ENCODE assay signal across 20 mouse cellular contexts in genomic region chr10:68396083-68396482, GRCm38 (mm10).
A peak's percentile ranks its signal among the peaks of the same experiment; 100 is the strongest.
DNase-seq lines count a peak whose midpoint lies in the region; ATAC-seq and TF ChIP-seq lines count a peak whose summit lies in the region.
"Had no signal": no experiment of that assay in that cellular context is flagged by ENCODE, and none has a peak within 500 bp of the region (broad histone marks: within the 10 kb centered on the region; RNA-seq: fewer than 3 reads in every experiment).

No protein-coding gene starts in this region.

- H3K27me3 ChIP-seq in forebrain, embryonic 16.5 days (replicated peaks; ENCODE audit: control insufficient read depth, insufficient read depth, low read length) = no peaks in the 10 kb centered on the region
- no peaks in the 10 kb centered on the region for H3K27me3 ChIP-seq in forebrain, embryonic 12.5 days
- no peaks in the 10 kb centered on the region for H3K27me3 ChIP-seq in midbrain, embryonic 15.5 days (replicated peaks)
- H3K27me3 ChIP-seq in midbrain, embryonic 13.5 days = no peaks in the 10 kb centered on the region
- no peaks in the 10 kb centered on the region for H3K27me3 ChIP-seq in midbrain, postnatal 0 days (ENCODE audit: insufficient read depth, low read length)
- H3K27me3 ChIP-seq: embryonic facial prominence, embryonic 12.5 days; limb, embryonic 13.5 days had no signal

- TF ChIP-seq CTCF in midbrain, postnatal 0 days (IDR thresholded peaks at IDR 0.05) = no peak

- H3K4me2 ChIP-seq in forebrain, embryonic 16.5 days (ENCODE audit: low read length) = no peak overlapping the region
- no peak overlapping the region for H3K4me2 ChIP-seq in forebrain, embryonic 12.5 days
- H3K4me2 ChIP-seq in midbrain, embryonic 15.5 days = no peak overlapping the region
- H3K4me2 ChIP-seq in midbrain, embryonic 13.5 days (replicated peaks) = no peak overlapping the region
- no peak overlapping the region for H3K4me2 ChIP-seq in midbrain, postnatal 0 days (ENCODE audit: low read depth, low read length, poor library complexity, severe bottlenecking)
- H3K4me2 ChIP-seq: embryonic facial prominence, embryonic 12.5 days; limb, embryonic 13.5 days had no signal

- ATAC-seq in forebrain, embryonic 16.5 days = no peak
- ATAC-seq in forebrain, embryonic 12.5 days (ENCODE audit: low FRiP score) = no peak
- peak; percentile 39; the same call in 1 of the 2 replicates for ATAC-seq in midbrain, embryonic 15.5 days (replicated peaks)
- ATAC-seq in midbrain, embryonic 13.5 days = no peak
- ATAC-seq in midbrain, postnatal 0 days (ENCODE audit: low FRiP score) = no peak
- ATAC-seq: activated CD4-positive, CD25-positive, alpha-beta regulatory T cell, adult 4 months; intestine, embryonic 16.5 days; liver, postnatal 0 days had no signal

- H3K9ac ChIP-seq in forebrain, embryonic 16.5 days (replicated peaks; ENCODE audit: low read depth, low read length) = no peak overlapping the region
- H3K9ac ChIP-seq in forebrain, embryonic 12.5 days = no peak overlapping the region
- no peak overlapping the region for H3K9ac ChIP-seq in midbrain, embryonic 15.5 days
- H3K9ac ChIP-seq in midbrain, embryonic 13.5 days (replicated peaks) = no peak overlapping the region
- H3K9ac ChIP-seq in midbrain, postnatal 0 days (replicated peaks; ENCODE audit: low read length, poor library complexity, severe bottlenecking) = no peak overlapping the region
- H3K9ac ChIP-seq: embryonic facial prominence, embryonic 12.5 days; limb, embryonic 13.5 days; liver, postnatal 0 days had no signal

- H3K4me1 ChIP-seq in forebrain, embryonic 16.5 days (replicated peaks; ENCODE audit: control insufficient read depth, insufficient read depth, low read length) = peaks cover 3% of the 10 kb centered on the region
- peaks cover 3% of the 10 kb centered on the region; the same call in 1 of the 2 replicates for H3K4me1 ChIP-seq in forebrain, embryonic 12.5 days
- peaks cover 8% of the 10 kb centered on the region; the same call in 1 of the 2 replicates for H3K4me1 ChIP-seq in midbrain, embryonic 15.5 days
- H3K4me1 ChIP-seq in midbrain, embryonic 13.5 days (replicated peaks) = no peaks in the 10 kb centered on the region; the same call in 1 of the 2 replicates
- no peaks in the 10 kb centered on the region; the same call in 1 of the 2 replicates for H3K4me1 ChIP-seq in midbrain, postnatal 0 days (ENCODE audit: insufficient read depth, low read length)
- H3K4me1 ChIP-seq: heart, embryonic 10.5 days had no signal

- H3K36me3 ChIP-seq in forebrain, embryonic 16.5 days (ENCODE audit: control insufficient read depth, insufficient read depth) = no peaks in the 10 kb centered on the region
- H3K36me3 ChIP-seq in forebrain, embryonic 12.5 days (replicated peaks) = no peaks in the 10 kb centered on the region
- H3K36me3 ChIP-seq in midbrain, embryonic 15.5 days (replicated peaks) = no peaks in the 10 kb centered on the region
- H3K36me3 ChIP-seq in midbrain, embryonic 13.5 days = no peaks in the 10 kb centered on the region
- no peaks in the 10 kb centered on the region for H3K36me3 ChIP-seq in midbrain, postnatal 0 days (ENCODE audit: insufficient read depth, low read length)
- H3K36me3 ChIP-seq: embryonic facial prominence, embryonic 12.5 days; heart, embryonic 10.5 days; limb, embryonic 13.5 days had no signal

- DNase-seq in layer of hippocampus, postnatal 36 days = peak; percentile 6 to 7
- no peak for DNase-seq in layer of hippocampus, postnatal 25 days (ENCODE audit: extremely low spot score in 1 of 2, low spot score in 1 of 2)
- DNase-seq in midbrain, postnatal 0 days (ENCODE audit: low spot score) = peak; percentile 60
- DNase-seq in cerebellum, postnatal 25 days = no peak
- DNase-seq: adrenal gland, postnatal 25 days; cerebellum, postnatal 14 days; gastrocnemius, postnatal 25 days; heart, postnatal 4 days; kidney, postnatal 14 days; liver, postnatal 0 days; thymus, postnatal 36 days had no signal

- H3K4me3 ChIP-seq in forebrain, embryonic 16.5 days (replicated peaks; ENCODE audit: low read length) = no peak overlapping the region
- no peak overlapping the region for H3K4me3 ChIP-seq in forebrain, embryonic 12.5 days (replicated peaks)
- H3K4me3 ChIP-seq in midbrain, embryonic 15.5 days = no peak overlapping the region
- no peak overlapping the region for H3K4me3 ChIP-seq in midbrain, embryonic 13.5 days (replicated peaks)
- H3K4me3 ChIP-seq in midbrain, postnatal 0 days (ENCODE audit: low read depth, low read length) = no peak overlapping the region
- H3K4me3 ChIP-seq: embryonic facial prominence, embryonic 12.5 days; heart, embryonic 10.5 days; limb, embryonic 13.5 days had no signal

- H3K9me3 ChIP-seq in forebrain, embryonic 16.5 days (ENCODE audit: control insufficient read depth, low read length) = 0 out of 2 replicates have a peak, but pooled peaks cover 3% of the 10 kb centered on the region
- peaks cover 4% of the 10 kb centered on the region; the same call in 1 of the 2 replicates for H3K9me3 ChIP-seq in forebrain, embryonic 12.5 days
- H3K9me3 ChIP-seq in midbrain, embryonic 15.5 days = no peaks in the 10 kb centered on the region
- H3K9me3 ChIP-seq in midbrain, embryonic 13.5 days = 0 out of 2 replicates have a peak, but pooled peaks cover 2% of the 10 kb centered on the region
- H3K9me3 ChIP-seq in midbrain, postnatal 0 days (ENCODE audit: low read length) = no peaks in the 10 kb centered on the region
- H3K9me3 ChIP-seq: embryonic facial prominence, embryonic 12.5 days; heart, embryonic 10.5 days had no signal

- WGBS in forebrain, embryonic 16.5 days = 20% methylated on average over 2 of the region's 2 CpGs
- 52% methylated on average over 2 of the region's 2 CpGs for WGBS in forebrain, embryonic 12.5 days
- WGBS in midbrain, embryonic 15.5 days = 38% methylated on average over 2 of the region's 2 CpGs
- 52% methylated on average over 2 of the region's 2 CpGs for WGBS in midbrain, embryonic 13.5 days
- 28% methylated on average over 2 of the region's 2 CpGs for WGBS in midbrain, postnatal 0 days

- 0 out of 2 replicates have a peak overlapping the region, but pooled peaks have one; percentile 23 for H3K27ac ChIP-seq in forebrain, embryonic 16.5 days (ENCODE audit: low read length)
- no peak overlapping the region for H3K27ac ChIP-seq in forebrain, embryonic 12.5 days
- 0 out of 2 replicates have a peak overlapping the region, but pooled peaks have one; percentile 34 for H3K27ac ChIP-seq in midbrain, embryonic 15.5 days
- H3K27ac ChIP-seq in midbrain, embryonic 13.5 days = no peak overlapping the region
- H3K27ac ChIP-seq in midbrain, postnatal 0 days (ENCODE audit: low read depth, low read length) = 0 out of 2 replicates have a peak overlapping the region, but pooled peaks have one; percentile 12
- H3K27ac ChIP-seq: embryonic facial prominence, embryonic 12.5 days; heart, embryonic 10.5 days; limb, embryonic 13.5 days had no signal

Comparison
In these comparisons a context has a peak if more than half of its experiments do, and no peak if none do; other contexts are left out.
1. H3K27ac ChIP-seq: peak in forebrain, embryonic 16.5 days (single experiment), midbrain, embryonic 15.5 days (single experiment) and midbrain, postnatal 0 days (single experiment); none in forebrain, embryonic 12.5 days (single experiment) and midbrain, embryonic 13.5 days (single experiment).
2. DNase-seq: peak in layer of hippocampus, postnatal 36 days (2 of 2) and midbrain, postnatal 0 days (single experiment); none in layer of hippocampus, postnatal 25 days (0 of 2) and cerebellum, postnatal 25 days (0 of 2).